Comparison of ENCODE assay signal across 22 mouse cellular contexts in genomic region chr1:113630898-113631297, GRCm38 (mm10).
A peak's percentile ranks its signal among the peaks of the same experiment; 100 is the strongest.
DNase-seq lines count a peak whose midpoint lies in the region; ATAC-seq lines count a peak whose summit lies in the region.
"Had no signal": no experiment of that assay in that cellular context is flagged by ENCODE, and none has a peak within 500 bp of the region (broad histone marks: within the 10 kb centered on the region; RNA-seq: fewer than 3 reads in every experiment).

No protein-coding gene starts in this region.

- no peaks in the 10 kb centered on the region for H3K27me3 ChIP-seq in kidney, embryonic 14.5 days (ENCODE audit: control insufficient read depth, insufficient read depth, low read length)
- H3K27me3 ChIP-seq in limb, embryonic 11.5 days (ENCODE audit: control insufficient read depth, insufficient read depth, low read length) = no peaks in the 10 kb centered on the region
- H3K27me3 ChIP-seq in limb, embryonic 10.5 days (ENCODE audit: low read depth, poor library complexity, severe bottlenecking) = no peaks in the 10 kb centered on the region
- H3K27me3 ChIP-seq in neural tube, embryonic 15.5 days (replicated peaks) = no peaks in the 10 kb centered on the region
- H3K27me3 ChIP-seq in hindbrain, embryonic 13.5 days = no peaks in the 10 kb centered on the region
- H3K27me3 ChIP-seq: embryonic facial prominence, embryonic 15.5 days; liver, embryonic 12.5 days had no signal

- H3K4me2 ChIP-seq in kidney, embryonic 14.5 days (replicated peaks; ENCODE audit: low read depth, low read length) = no peak overlapping the region
- H3K4me2 ChIP-seq in limb, embryonic 11.5 days (ENCODE audit: low read depth, severe bottlenecking) = no peak overlapping the region
- H3K4me2 ChIP-seq in neural tube, embryonic 15.5 days = no peak overlapping the region
- no peak overlapping the region for H3K4me2 ChIP-seq in hindbrain, embryonic 13.5 days
- H3K4me2 ChIP-seq: embryonic facial prominence, embryonic 15.5 days; hindbrain, embryonic 14.5 days; liver, embryonic 12.5 days; midbrain, embryonic 11.5 days had no signal

- H3K9ac ChIP-seq in kidney, embryonic 14.5 days (ENCODE audit: low read depth, low read length) = no peak overlapping the region
- no peak overlapping the region for H3K9ac ChIP-seq in limb, embryonic 11.5 days (ENCODE audit: low read length)
- no peak overlapping the region for H3K9ac ChIP-seq in neural tube, embryonic 15.5 days (replicated peaks)
- H3K9ac ChIP-seq in hindbrain, embryonic 13.5 days = no peak overlapping the region
- H3K9ac ChIP-seq: embryonic facial prominence, embryonic 15.5 days; hindbrain, embryonic 14.5 days; liver, embryonic 12.5 days had no signal

- no peak overlapping the region for H3K4me3 ChIP-seq in kidney, embryonic 14.5 days (ENCODE audit: low read length)
- H3K4me3 ChIP-seq in limb, embryonic 11.5 days (ENCODE audit: low read depth, low read length) = no peak overlapping the region
- no peak overlapping the region for H3K4me3 ChIP-seq in limb, embryonic 10.5 days
- H3K4me3 ChIP-seq in neural tube, embryonic 15.5 days (replicated peaks) = no peak overlapping the region
- no peak overlapping the region for H3K4me3 ChIP-seq in hindbrain, embryonic 13.5 days
- H3K4me3 ChIP-seq: embryonic facial prominence, embryonic 15.5 days; left cerebral cortex, adult 2 months; liver, embryonic 12.5 days had no signal

- whole genome bisulfite sequencing in kidney, embryonic 14.5 days = 26% methylated on average over 1 of the region's 1 CpGs
- 82% methylated on average over 1 of the region's 1 CpGs for WGBS in limb, embryonic 11.5 days
- WGBS in limb, embryonic 10.5 days = 71% methylated on average over 1 of the region's 1 CpGs
- WGBS in neural tube, embryonic 15.5 days = 32% methylated on average over 1 of the region's 1 CpGs
- 72% methylated on average over 1 of the region's 1 CpGs for WGBS in hindbrain, embryonic 13.5 days

- H3K27ac ChIP-seq in kidney, embryonic 14.5 days (ENCODE audit: low read depth, low read length) = no peak overlapping the region
- no peak overlapping the region for H3K27ac ChIP-seq in limb, embryonic 11.5 days (replicated peaks; ENCODE audit: low read depth, low read length)
- no peak overlapping the region for H3K27ac ChIP-seq in limb, embryonic 10.5 days
- H3K27ac ChIP-seq in neural tube, embryonic 15.5 days (replicated peaks) = no peak overlapping the region
- no peak overlapping the region for H3K27ac ChIP-seq in hindbrain, embryonic 13.5 days
- H3K27ac ChIP-seq: embryonic facial prominence, embryonic 15.5 days; hindbrain, embryonic 14.5 days; left cerebral cortex, adult 2 months; liver, embryonic 12.5 days had no signal

- no peaks in the 10 kb centered on the region for H3K9me3 ChIP-seq in kidney, embryonic 14.5 days (ENCODE audit: control insufficient read depth, low read length)
- H3K9me3 ChIP-seq in limb, embryonic 11.5 days (ENCODE audit: control insufficient read depth, low read length) = no peaks in the 10 kb centered on the region
- H3K9me3 ChIP-seq in limb, embryonic 10.5 days (replicated peaks) = no peaks in the 10 kb centered on the region
- H3K9me3 ChIP-seq in neural tube, embryonic 15.5 days (replicated peaks) = no peaks in the 10 kb centered on the region
- H3K9me3 ChIP-seq in hindbrain, embryonic 13.5 days = no peaks in the 10 kb centered on the region; the same call in 1 of the 2 replicates
- H3K9me3 ChIP-seq: embryonic facial prominence, embryonic 15.5 days; liver, embryonic 12.5 days had no signal

- ATAC-seq in kidney, embryonic 14.5 days (ENCODE audit: low FRiP score, low TSS enrichment) = 0 out of 2 replicates have a peak, but pooled peaks have one; percentile 64
- ATAC-seq in limb, embryonic 11.5 days (ENCODE audit: insufficient number of reproducible peaks, low FRiP score, low TSS enrichment, low read depth) = peak; percentile 67; the same call in 1 of the 2 replicates
- peak; percentile 38; the same call in 1 of the 2 replicates for ATAC-seq in neural tube, embryonic 15.5 days (ENCODE audit: low FRiP score)
- no peak for ATAC-seq in hindbrain, embryonic 13.5 days (ENCODE audit: low FRiP score)
- ATAC-seq: forebrain, embryonic 14.5 days; inflammation-experienced regulatory T-cells, adult 6 months; liver, embryonic 12.5 days had no signal

- no peaks in the 10 kb centered on the region for H3K36me3 ChIP-seq in kidney, embryonic 14.5 days (ENCODE audit: control insufficient read depth, insufficient read depth, low read length)
- no peaks in the 10 kb centered on the region for H3K36me3 ChIP-seq in limb, embryonic 11.5 days (ENCODE audit: control insufficient read depth, insufficient read depth, low read length)
- H3K36me3 ChIP-seq in limb, embryonic 10.5 days = no peaks in the 10 kb centered on the region
- H3K36me3 ChIP-seq in neural tube, embryonic 15.5 days = no peaks in the 10 kb centered on the region
- H3K36me3 ChIP-seq in hindbrain, embryonic 13.5 days = no peaks in the 10 kb centered on the region
- H3K36me3 ChIP-seq: embryonic facial prominence, embryonic 15.5 days; liver, embryonic 12.5 days had no signal

- DNase-seq in gastrocnemius, postnatal 14 days = peak; percentile 4
- DNase-seq in gastrocnemius, postnatal 25 days = no peak
- no peak for DNase-seq in kidney, adult 11 months
- DNase-seq in limb, embryonic 11.5 days (ENCODE audit: low spot score) = no peak
- DNase-seq in limb, embryonic 10.5 days (ENCODE audit: low spot score) = no peak
- DNase-seq: adrenal gland, postnatal 10 days; cerebellum, adult 8-10 months; cerebellum, postnatal 36 days; embryo, embryonic 11 days; gastrocnemius, postnatal 10 days; lung, adult 18-20 months; lung, postnatal 10 days had no signal

- no peaks in the 10 kb centered on the region for H3K4me1 ChIP-seq in kidney, embryonic 14.5 days (ENCODE audit: control insufficient read depth, insufficient read depth, low read length)
- H3K4me1 ChIP-seq in limb, embryonic 11.5 days (ENCODE audit: control insufficient read depth, insufficient read depth, low read length) = no peaks in the 10 kb centered on the region
- no peaks in the 10 kb centered on the region for H3K4me1 ChIP-seq in limb, embryonic 10.5 days
- no peaks in the 10 kb centered on the region for H3K4me1 ChIP-seq in neural tube, embryonic 15.5 days
- no peaks in the 10 kb centered on the region for H3K4me1 ChIP-seq in hindbrain, embryonic 13.5 days (replicated peaks)
- H3K4me1 ChIP-seq: embryonic facial prominence, embryonic 15.5 days; liver, embryonic 12.5 days had no signal

- intact Hi-C loops in gastrocnemius, postnatal 14 days (cut with DNase I; ENCODE audit: low total_unique reads) = no loop called here
